Mouse (Mus musculus) MEL (cell line): ENCODE data around the gene Egfl8. TPM values are rescaled to one million over a fixed set of nuclear protein-coding genes. Genes with fewer than 3 reads are reported as not detected.

Experiments
- DNase-seq: peaks from one replicate; pipeline ENCODE4 v3.0.0; 2011; ENCODE audit warnings: low read depth, low spot score
- H3K27ac ChIP-seq: 2 replicates; pipeline ENCODE4 v1.5.1; 2012; ENCODE audit warnings: low read depth, mild to moderate bottlenecking, control low read depth, low read length, moderate library complexity; ENCODE audit not compliant: control insufficient read depth
- H3K27me3 ChIP-seq, 2 experiments: fragments of 150-350 bp in 1 of 2; sonication (generic) in 1 of 2; 2 replicates each; pipeline ENCODE4 v1.6.1; 2012; ENCODE audit warnings: low read length in 2 of 2, mild to moderate bottlenecking in 2 of 2, improper control_type of control experiment in 1 of 2, moderate library complexity in 1 of 2; ENCODE audit not compliant: insufficient read depth in 2 of 2, control insufficient read depth in 1 of 2
- H3K36me3 ChIP-seq, 2 experiments: 2 replicates each; pipeline ENCODE4 v1.6.1; 2012 to 2014; ENCODE audit warnings: low read length in 2 of 2, improper control_type of control experiment in 1 of 2, inconsistent platforms in 1 of 2, mild to moderate bottlenecking in 1 of 2; ENCODE audit not compliant: insufficient read depth in 2 of 2, control insufficient read depth in 1 of 2
- H3K4me1 ChIP-seq, 2 experiments: fragments of 150-350 bp in 1 of 2; sonication (generic) in 1 of 2; 2 replicates each; pipeline ENCODE4 v1.6.1; 2012; ENCODE audit warnings: low read length in 2 of 2, improper control_type of control experiment in 1 of 2, mild to moderate bottlenecking in 1 of 2; ENCODE audit not compliant: insufficient read depth in 2 of 2, control insufficient read depth in 1 of 2
- H3K4me3 ChIP-seq, 2 experiments: fragments of 150-350 bp in 1 of 2; sonication (generic) in 1 of 2; 2 replicates each; pipeline ENCODE4 v1.5.1; 2012; ENCODE audit warnings: low read depth in 2 of 2, low read length in 2 of 2, mild to moderate bottlenecking in 2 of 2, moderate library complexity in 2 of 2, control low read depth in 1 of 2, improper control_type of control experiment in 1 of 2; ENCODE audit not compliant: control insufficient read depth in 1 of 2, insufficient read depth in 1 of 2
- H3K79me2 ChIP-seq: 2 replicates; pipeline ENCODE4 v1.6.1; 2012; ENCODE audit warnings: mild to moderate bottlenecking, low read length, moderate library complexity; ENCODE audit not compliant: control insufficient read depth, poor library complexity, insufficient read depth
- H3K9ac ChIP-seq: 2 replicates; pipeline ENCODE4 v1.6.1; 2012; ENCODE audit warnings: low read depth, mild to moderate bottlenecking, control low read depth, low read length, moderate library complexity; ENCODE audit not compliant: control insufficient read depth, poor library complexity, severe bottlenecking
- H3K9me3 ChIP-seq: fragments of 150-350 bp; sonication (generic); replicated peaks from 2 replicates; pipeline ENCODE4 v1.6.1; 2012; ENCODE audit warnings: mild to moderate bottlenecking, low read length, improper control_type of control experiment, moderate library complexity; ENCODE audit not compliant: insufficient read depth
- CHD2 ChIP-seq: IDR thresholded peaks from 2 replicates; pipeline ENCODE4 v1.6.1; 2011; ENCODE audit warnings: low read length, improper control_type of control experiment
- E2F4 ChIP-seq: IDR thresholded peaks from 2 replicates; pipeline ENCODE4 v1.6.1; 2011; ENCODE audit warnings: low read depth, low read length, improper control_type of control experiment, borderline replicate concordance
- ELF1 ChIP-seq: IDR thresholded peaks from 2 replicates; pipeline ENCODE4 v1.6.1; 2014; ENCODE audit warnings: low read depth, mild to moderate bottlenecking, inconsistent platforms, low read length, improper control_type of control experiment, moderate library complexity
- EP300 ChIP-seq, 2 experiments: IDR thresholded peaks; 2 replicates each; pipeline ENCODE4 v1.6.1; 2011; ENCODE audit warnings: improper control_type of control experiment in 2 of 2, low read length in 2 of 2, low read depth in 1 of 2, mild to moderate bottlenecking in 1 of 2
- ETS1 ChIP-seq: IDR thresholded peaks from 2 replicates; pipeline ENCODE4 v1.6.1; 2012; ENCODE audit warnings: low read depth, mild to moderate bottlenecking, inconsistent platforms, low read length, improper control_type of control experiment, moderate library complexity
- JUND ChIP-seq: IDR thresholded peaks from 2 replicates; pipeline ENCODE4 v1.6.1; 2011; ENCODE audit warnings: low read depth, mild to moderate bottlenecking, improper control_type of control experiment, low read length
- KAT2A ChIP-seq: conservative IDR thresholded peaks from 2 replicates; pipeline ENCODE4 v1.6.1; 2012; ENCODE audit warnings: low read depth, low read length, improper control_type of control experiment, inconsistent platforms
- MAFK ChIP-seq: IDR thresholded peaks from 2 replicates; pipeline ENCODE4 v1.6.1; 2011; ENCODE audit warnings: low read depth, mild to moderate bottlenecking, low read length, improper control_type of control experiment, borderline replicate concordance
- NELFE ChIP-seq: IDR thresholded peaks from 2 replicates; pipeline ENCODE4 v1.6.1; 2011; ENCODE audit warnings: low read depth, low read length, improper control_type of control experiment
- NRF1 ChIP-seq: IDR thresholded peaks from 2 replicates; pipeline ENCODE4 v1.6.1; 2014; ENCODE audit warnings: low read depth, mild to moderate bottlenecking, inconsistent platforms, low read length, improper control_type of control experiment, moderate library complexity; ENCODE audit not compliant: poor library complexity, insufficient read depth, severe bottlenecking
- POLR2AphosphoS2 ChIP-seq: IDR thresholded peaks from 2 replicates; pipeline ENCODE4 v1.6.1; 2011; ENCODE audit warnings: low read length, improper control_type of control experiment
- POLR2AphosphoS5 ChIP-seq: IDR thresholded peaks from 2 replicates; pipeline ENCODE4 v1.6.1; 2012; ENCODE audit warnings: low read depth, borderline replicate concordance, mild to moderate bottlenecking, inconsistent platforms, low read length, moderate library complexity, mixed read lengths
- RAD21 ChIP-seq: IDR thresholded peaks from 2 replicates; pipeline ENCODE4 v1.6.1; 2011; ENCODE audit warnings: mild to moderate bottlenecking, low read depth, low read length, improper control_type of control experiment
- RCOR1 ChIP-seq: IDR thresholded peaks from 2 replicates; pipeline ENCODE4 v1.6.1; 2012; ENCODE audit warnings: low read depth, mild to moderate bottlenecking, inconsistent platforms, low read length, improper control_type of control experiment
- SIN3A ChIP-seq: IDR thresholded peaks from 2 replicates; pipeline ENCODE4 v1.6.1; 2012; ENCODE audit warnings: low read length, improper control_type of control experiment, inconsistent platforms
- SMC3 ChIP-seq: IDR thresholded peaks from 2 replicates; pipeline ENCODE4 v1.6.1; 2011; ENCODE audit warnings: low read depth, low read length, improper control_type of control experiment
- TCF12 ChIP-seq: IDR thresholded peaks from 2 replicates; pipeline ENCODE4 v1.6.1; 2014; ENCODE audit warnings: low read depth, mild to moderate bottlenecking, inconsistent platforms, low read length, improper control_type of control experiment, moderate library complexity
- USF1 ChIP-seq: IDR thresholded peaks from 2 replicates; pipeline ENCODE4 v1.6.1; 2014; ENCODE audit warnings: low read depth, mild to moderate bottlenecking, inconsistent platforms, low read length, improper control_type of control experiment, moderate library complexity
- USF2 ChIP-seq, 2 experiments: IDR thresholded peaks; 2 replicates each; pipeline ENCODE4 v1.6.1; 2011 to 2012; ENCODE audit warnings: improper control_type of control experiment in 2 of 2, low read length in 2 of 2, borderline replicate concordance in 1 of 2, inconsistent platforms in 1 of 2, low read depth in 1 of 2, mild to moderate bottlenecking in 1 of 2; ENCODE audit not compliant: insufficient read depth in 1 of 2
- ZKSCAN1 ChIP-seq: IDR thresholded peaks from 2 replicates; pipeline ENCODE4 v1.6.1; 2012; ENCODE audit warnings: low read depth, mild to moderate bottlenecking, inconsistent platforms, low read length, improper control_type of control experiment, moderate library complexity
- polyA plus RNA-seq, 2 experiments: library from polyadenylated mRNA; stranded (reverse) in 1 of 2; unstranded in 1 of 2; fragments of >175 nt in 1 of 2; fragments of >200 nt in 1 of 2; gene quantifications; 2 replicates each; pipeline versions ENCODE4 v1.2.1 to v1.2.4; 2012; ENCODE audit warnings: low replicate concordance in 2 of 2, low read depth in 1 of 2; ENCODE audit not compliant: insufficient read length in 2 of 2, insufficient read depth in 1 of 2, missing spikeins in 1 of 2
- total RNA-seq: library from RNA; depleted of rRNA; stranded (reverse); fragments of 300-350 nt; gene quantifications from 2 replicates; pipeline ENCODE4 v1.2.3, GENCODE M21; 2012; rRNA removed

Egfl8 gene
- total RNA-seq (0.56 and 0.89 TPM in 2 replicates), polyA plus RNA-seq (1 to 10 TPM in 1 of 2 experiments, not detected in 1; 1.6 TPM)

- Histone ChIP-seq H3K4me1 (peaks cover 5 to 19% of the 10 kb centered on the region in 2 experiments; a peak in 3 of 4 replicates), H3K4me3 (no peak within 1 kb of the TSS), H3K36me3 (peaks cover 0 to 13% of the 10 kb centered on the region in 2 experiments; a peak in 2 of 4 replicates), H3K27ac (no peak within 1 kb of the TSS), H3K9me3 (no peaks in the 10 kb centered on the region), H3K9ac (no peak within 1 kb of the TSS), H3K79me2 (no peaks in the 10 kb centered on the region), H3K27me3 (no peaks in the 10 kb centered on the region)
- DNase-seq = no peak
- TF ChIP-seq POLR2AphosphoS5 = no peak
- TF ChIP-seq CHD2 = no peak
- TF ChIP-seq USF1 = no peak
- no peak for TF ChIP-seq MAFK
- TF ChIP-seq ZKSCAN1 = no peak
- no peak for TF ChIP-seq TCF12
- TF ChIP-seq JUND = no peak
- no peak for TF ChIP-seq NRF1
Observed at GRCm38 (mm10) chr17:34615871-34616270, at the start of gene Egfl8. TSS of gene Egfl8 (minus strand) at chr17:34615971.

- no peak for TF ChIP-seq KAT2A
- TF ChIP-seq RAD21 = no peak
- no peak for TF ChIP-seq USF2 (IDR thresholded peaks at IDR 0.05; ENCODE audit: borderline replicate concordance in 1 of 2, insufficient read depth in 1 of 2, low read depth in 1 of 2, low read length in 2 of 2)
- no peak for TF ChIP-seq CHD2
- no peak for TF ChIP-seq SMC3
- peaks cover 0 to 18% of the 10 kb centered on the region in 2 experiments; a peak in 3 of 4 replicates for H3K4me1 ChIP-seq
- H3K27ac ChIP-seq = no peak overlapping the region
- DNase-seq = no peak
- no peaks in the 10 kb centered on the region for H3K27me3 ChIP-seq
- H3K9me3 ChIP-seq = no peaks in the 10 kb centered on the region
- H3K4me3 ChIP-seq = no peak overlapping the region
- no peak overlapping the region for H3K9ac ChIP-seq
- no peaks in the 10 kb centered on the region for H3K79me2 ChIP-seq
- H3K36me3 ChIP-seq = peaks cover 0 to 3% of the 10 kb centered on the region in 2 experiments; a peak in 1 of 4 replicates
Observed at GRCm38 (mm10) chr17:34664472-34664871, 48.7 kb upstream of the Egfl8 start.

DNA sequence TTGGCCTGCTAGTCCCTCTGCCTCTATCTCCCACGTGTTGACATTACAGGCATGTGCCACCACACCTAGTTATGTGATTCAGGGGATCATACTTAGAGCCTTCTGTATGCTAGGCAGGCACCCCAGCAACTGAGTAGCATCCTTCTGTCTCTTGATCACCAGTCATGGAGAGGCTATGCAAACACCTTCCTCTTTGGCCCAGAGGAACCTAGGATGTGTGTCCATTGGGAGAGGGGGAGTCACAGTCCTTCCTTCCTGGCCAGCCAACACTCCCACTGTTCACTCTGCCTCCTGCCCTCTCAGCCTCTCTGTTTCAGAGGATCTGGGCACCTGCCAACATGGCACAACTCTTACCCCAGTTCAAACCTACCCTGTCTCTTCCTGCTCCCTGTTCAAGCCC is 47.8 kb upstream of the Egfl8 start:
- Histone ChIP-seq H3K27me3 (no peaks in the 10 kb centered on the region), H3K36me3 (peaks cover 0 to 3% of the 10 kb centered on the region in 2 experiments; a peak in 1 of 4 replicates), H3K4me1 (peaks cover 0 to 23% of the 10 kb centered on the region in 2 experiments; a peak in 3 of 4 replicates), H3K9ac (no peak overlapping the region), H3K79me2 (no peaks in the 10 kb centered on the region), H3K27ac (no peak overlapping the region), H3K4me3 (no peak overlapping the region), H3K9me3 (no peaks in the 10 kb centered on the region)
- DNase-seq = no peak
- TF ChIP-seq RCOR1 (no peak), ELF1 (no peak), NELFE (no peak), EP300 (IDR thresholded peaks at IDR 0.05; ENCODE audit: low read depth in 1 of 2, low read length in 2 of 2) (no peak), ETS1 (no peak), E2F4 (no peak), NRF1 (no peak), POLR2AphosphoS2 (no peak), SIN3A (no peak), JUND (no peak), TCF12 (no peak), USF2 (IDR thresholded peaks at IDR 0.05; ENCODE audit: borderline replicate concordance in 1 of 2, insufficient read depth in 1 of 2, low read depth in 1 of 2, low read length in 2 of 2) (no peak)
